Mouse (Mus musculus): ENCODE data around the gene Napa.

The Napa gene

GRCm38 (mm10) chr7:16094592-16094991 lies 3.7 kb upstream of the Napa start:
- DNase-seq (ENCODE audit: low spot score in 2 of 2), result no peak

DNA sequence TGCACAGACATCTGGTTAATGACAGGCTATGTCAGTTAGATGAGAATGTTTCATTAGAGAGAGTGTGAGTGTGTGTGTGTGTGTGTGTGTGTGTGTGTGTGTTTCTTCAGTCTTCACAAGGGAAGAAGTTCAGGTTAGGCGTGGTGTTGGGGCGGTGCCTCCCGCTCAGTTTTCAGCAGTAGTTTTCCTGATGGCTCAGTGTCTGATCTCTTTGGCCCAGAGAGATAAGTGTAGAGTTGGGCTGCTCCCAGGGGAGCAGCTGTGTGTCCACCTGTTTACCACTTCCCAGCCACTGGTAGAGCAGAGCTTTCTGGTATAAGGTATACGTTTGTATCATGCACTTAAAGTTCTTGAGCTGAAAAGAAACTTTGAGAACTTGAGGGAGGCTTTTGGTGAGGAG lies 1.6 kb downstream of the Napa start:
- DNase-seq (ENCODE audit: low spot score in 2 of 2), result no peak

DNA sequence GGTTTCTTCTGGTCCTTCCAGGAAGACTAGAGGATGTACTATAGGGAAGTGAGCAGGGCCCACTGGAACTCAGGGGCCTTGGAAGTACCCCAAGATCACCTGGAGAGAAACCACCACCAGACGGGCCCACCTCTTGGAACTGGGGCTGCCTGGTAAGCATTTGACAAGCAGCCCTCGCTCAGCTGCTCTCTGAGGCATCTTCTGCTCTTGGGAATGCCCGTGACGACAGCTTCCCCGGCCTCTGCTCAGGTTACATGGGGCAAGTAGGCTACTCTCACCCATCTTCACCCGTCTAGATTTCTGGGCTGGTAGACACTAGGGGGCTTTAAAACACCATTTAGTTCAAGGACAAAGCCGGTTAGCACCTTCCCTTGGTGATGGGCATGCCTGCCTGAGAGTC lies 2.8 kb downstream of the Napa start:
- no peak for DNase-seq (ENCODE audit: low spot score in 2 of 2)

GRCm38 (mm10) chr7:16101726-16102475 lies 3.6 kb downstream of the Napa start:
- DNase-seq (ENCODE audit: low spot score in 2 of 2), result no peak

- DNase-seq (ENCODE audit: low spot score in 2 of 2), result no peak
Measured at GRCm38 (mm10) chr7:16102686-16103226, 4.5 kb downstream of the Napa start.

- no peak for DNase-seq (ENCODE audit: low spot score in 2 of 2)
Measured at GRCm38 (mm10) chr7:16103760-16104159, 5.5 kb downstream of the Napa start.

DNA sequence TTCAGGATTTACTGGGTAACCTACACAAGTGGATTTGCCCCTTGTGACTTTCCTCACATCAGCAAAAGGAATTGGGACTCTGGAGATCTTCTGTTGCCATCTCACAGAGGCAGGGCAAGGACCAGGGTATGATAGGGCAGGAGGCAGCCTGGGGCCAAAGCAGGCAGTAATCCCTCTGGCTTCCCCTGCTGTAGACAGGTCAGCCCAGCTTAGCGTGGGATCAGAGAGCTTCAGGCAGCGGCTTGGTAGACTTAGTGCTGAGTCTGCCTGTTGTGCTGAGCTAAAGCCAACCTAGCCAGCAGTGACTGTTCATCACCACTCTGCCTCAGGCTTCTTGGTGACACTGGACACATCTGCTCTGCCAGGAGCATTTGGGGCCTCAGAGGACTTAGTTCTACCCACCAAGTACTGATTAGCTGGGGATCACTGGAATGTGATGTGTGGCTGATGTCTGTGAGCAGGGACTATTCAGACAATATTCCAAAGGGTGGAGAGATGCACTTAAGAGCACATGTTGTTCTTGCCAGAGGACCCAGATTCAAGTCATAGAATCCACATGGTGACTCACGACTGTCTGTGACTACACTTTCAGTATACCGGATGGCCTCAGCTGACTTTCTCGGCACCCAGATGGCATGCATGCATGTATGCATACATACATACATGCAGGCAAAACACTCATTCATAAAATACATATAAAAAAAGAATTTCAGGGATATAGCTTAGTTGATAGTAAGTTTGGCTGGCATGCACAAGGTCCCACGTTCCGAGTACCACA lies 6.5 kb downstream of the Napa start:
- no peak for DNase-seq (ENCODE audit: low spot score in 2 of 2)

DNA sequence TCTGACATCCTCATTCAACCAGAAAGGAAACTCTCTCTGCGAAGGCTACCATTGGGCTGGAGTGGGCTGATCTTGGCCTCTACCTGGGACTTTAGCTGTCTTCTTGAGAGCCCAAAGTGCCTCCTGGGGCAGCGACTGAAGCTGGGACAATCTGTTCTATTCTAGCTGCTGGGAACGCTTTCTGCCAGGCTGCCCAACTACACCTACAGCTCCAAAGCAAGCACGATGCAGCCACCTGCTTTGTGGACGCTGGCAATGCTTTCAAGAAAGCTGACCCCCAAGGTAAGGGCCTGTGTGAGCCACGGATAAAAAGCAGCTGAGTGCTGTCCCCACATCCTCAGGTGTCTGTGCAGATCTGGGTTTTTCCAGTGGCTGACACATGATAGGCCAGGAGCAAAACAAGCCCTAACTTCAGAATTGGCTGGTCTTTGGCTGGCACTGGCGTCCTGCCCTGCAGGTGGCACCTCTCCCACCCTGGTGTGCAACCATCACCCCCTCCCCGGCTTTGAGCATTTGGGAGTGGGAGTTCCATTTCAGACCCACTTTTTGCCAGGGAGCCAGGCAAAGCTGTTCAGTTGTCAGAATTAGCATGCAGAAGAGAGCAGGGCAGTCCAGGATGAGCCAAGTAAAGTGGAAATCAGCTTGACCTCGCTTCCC lies 10.8 kb downstream of the Napa start:
- no peak for DNase-seq (ENCODE audit: low spot score in 2 of 2)

- DNase-seq (ENCODE audit: low spot score in 2 of 2), result no peak
Measured at GRCm38 (mm10) chr7:16110158-16110557, 11.9 kb downstream of the Napa start.

DNA sequence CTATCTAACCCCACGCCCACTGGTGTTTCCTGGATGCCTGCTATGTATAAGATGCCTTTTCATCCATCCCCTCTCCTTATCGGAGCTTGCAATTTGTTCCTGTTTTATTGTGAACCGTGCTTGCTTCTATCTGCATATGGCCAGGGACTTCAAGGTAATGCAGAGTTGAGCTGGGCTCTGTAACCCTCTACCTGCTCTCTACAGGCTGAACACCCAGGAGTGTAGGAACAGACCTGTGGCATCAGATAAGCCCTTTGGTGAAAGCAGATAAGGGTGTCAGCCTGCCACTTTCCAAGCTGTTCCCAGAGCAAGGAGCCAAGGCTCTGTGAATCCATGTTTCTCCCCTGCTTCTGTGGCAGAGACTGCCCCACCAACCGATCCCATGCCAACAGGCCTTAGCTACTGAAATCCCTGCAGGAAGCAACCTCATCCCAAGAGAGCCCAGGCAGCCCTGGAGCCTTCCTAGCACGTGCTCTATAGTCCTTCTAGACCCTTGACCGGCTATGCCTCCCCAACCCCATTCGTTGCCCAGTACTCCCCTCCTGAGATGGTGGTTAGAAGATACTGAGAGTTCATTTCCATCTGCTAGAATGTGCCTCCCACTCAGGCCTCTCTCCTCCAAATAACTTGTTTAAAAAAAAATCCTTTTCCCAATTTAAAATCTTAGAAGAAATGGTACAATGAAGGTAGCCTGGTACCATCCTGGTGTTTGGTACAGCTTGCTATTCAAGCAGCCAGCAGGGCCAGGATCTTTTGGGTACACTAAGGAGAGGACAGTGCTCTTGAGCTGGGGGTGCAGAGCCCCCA lies 13.2 kb downstream of the Napa start:
- DNase-seq (ENCODE audit: low spot score in 2 of 2), result no peak

- no peak for DNase-seq (ENCODE audit: low spot score in 2 of 2)
Measured at GRCm38 (mm10) chr7:16116418-16116817, 18.2 kb downstream of the Napa start.

DNA sequence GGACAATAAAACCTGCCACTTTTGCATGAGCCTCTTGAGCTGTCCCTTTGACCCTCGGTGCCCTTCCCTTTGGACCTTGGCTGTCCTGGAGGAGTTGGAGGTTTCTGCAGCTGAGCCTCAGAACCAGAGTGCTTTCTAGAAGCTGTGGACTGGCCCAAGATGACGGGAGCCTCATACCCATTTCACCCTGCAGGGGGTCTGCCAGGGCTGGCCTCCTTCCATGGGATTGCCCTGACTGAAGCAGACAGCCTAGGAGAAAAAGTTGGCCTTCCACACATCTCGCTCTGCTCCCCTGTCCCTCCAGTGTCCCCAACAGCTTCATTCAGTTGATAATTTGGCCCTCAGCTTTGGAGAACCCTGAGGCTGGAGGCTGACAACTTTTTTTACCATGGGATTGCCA lies 18.8 kb downstream of the Napa start:
- no peak for DNase-seq (ENCODE audit: low spot score in 2 of 2)

GRCm38 (mm10) chr7:16119569-16120261 lies 21.5 kb downstream of the Napa start, which contains the start of gene Kptn:
Kptn (plus strand) TSS chr7:16119895.
- DNase-seq (ENCODE audit: low spot score in 2 of 2), result peak; percentile 81 to 94

GRCm38 (mm10) chr7:16120262-16120600 lies 22.0 kb downstream of the Napa start:
- no peak for DNase-seq (ENCODE audit: low spot score in 2 of 2)

DNA sequence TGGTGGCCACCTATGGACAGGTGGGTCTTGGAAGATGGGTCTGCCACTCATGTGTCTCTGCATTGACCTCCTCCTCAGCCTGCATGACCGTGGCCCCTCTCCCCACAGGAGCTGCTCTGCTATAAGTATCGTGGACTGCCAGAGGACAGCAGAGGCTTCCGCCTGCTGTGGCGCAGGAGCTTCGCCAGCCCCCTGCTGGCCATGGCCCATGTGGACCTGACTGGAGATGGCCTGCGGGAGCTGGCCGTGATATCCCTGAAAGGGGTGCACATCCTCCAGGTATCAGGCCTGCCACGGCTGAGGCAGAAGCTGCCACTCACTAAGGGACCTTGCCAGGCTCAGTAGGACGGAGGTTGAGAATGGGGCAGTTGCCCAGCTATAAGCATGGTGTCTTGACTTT lies 27.6 kb downstream of the Napa start:
- DNase-seq (ENCODE audit: low spot score in 2 of 2), result no peak

- DNase-seq (ENCODE audit: low spot score in 2 of 2), result no peak
Measured at GRCm38 (mm10) chr7:16128344-16128743, 30.1 kb downstream of the Napa start.

DNA sequence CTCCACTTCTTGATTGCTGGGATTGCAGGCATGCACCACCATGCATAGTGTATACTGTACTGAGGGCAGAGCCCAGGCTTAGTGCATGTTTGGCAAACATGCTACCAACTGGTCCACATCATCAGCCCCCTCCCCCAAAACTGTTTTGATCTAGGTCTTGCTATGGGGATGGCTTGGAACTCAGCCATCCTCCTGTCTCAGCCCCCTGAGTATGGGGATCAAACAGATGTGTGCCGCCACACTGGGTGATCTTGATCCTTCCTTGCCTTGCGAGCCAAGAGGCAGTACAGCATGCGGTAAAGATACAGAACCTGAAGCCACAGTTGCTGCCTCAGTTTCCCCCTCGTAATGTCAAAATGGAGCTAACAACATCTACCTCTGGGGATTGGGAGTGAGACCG lies 30.6 kb downstream of the Napa start:
- no peak for DNase-seq (ENCODE audit: low spot score in 2 of 2)

- peak in 1 of 2 experiments; percentile 27 for DNase-seq (ENCODE audit: low spot score in 2 of 2)
Measured at GRCm38 (mm10) chr7:16129421-16129845, 31.2 kb downstream of the Napa start, which contains the start of gene Slc8a2. Slc8a2 (plus strand) TSS chr7:16129826.

DNA sequence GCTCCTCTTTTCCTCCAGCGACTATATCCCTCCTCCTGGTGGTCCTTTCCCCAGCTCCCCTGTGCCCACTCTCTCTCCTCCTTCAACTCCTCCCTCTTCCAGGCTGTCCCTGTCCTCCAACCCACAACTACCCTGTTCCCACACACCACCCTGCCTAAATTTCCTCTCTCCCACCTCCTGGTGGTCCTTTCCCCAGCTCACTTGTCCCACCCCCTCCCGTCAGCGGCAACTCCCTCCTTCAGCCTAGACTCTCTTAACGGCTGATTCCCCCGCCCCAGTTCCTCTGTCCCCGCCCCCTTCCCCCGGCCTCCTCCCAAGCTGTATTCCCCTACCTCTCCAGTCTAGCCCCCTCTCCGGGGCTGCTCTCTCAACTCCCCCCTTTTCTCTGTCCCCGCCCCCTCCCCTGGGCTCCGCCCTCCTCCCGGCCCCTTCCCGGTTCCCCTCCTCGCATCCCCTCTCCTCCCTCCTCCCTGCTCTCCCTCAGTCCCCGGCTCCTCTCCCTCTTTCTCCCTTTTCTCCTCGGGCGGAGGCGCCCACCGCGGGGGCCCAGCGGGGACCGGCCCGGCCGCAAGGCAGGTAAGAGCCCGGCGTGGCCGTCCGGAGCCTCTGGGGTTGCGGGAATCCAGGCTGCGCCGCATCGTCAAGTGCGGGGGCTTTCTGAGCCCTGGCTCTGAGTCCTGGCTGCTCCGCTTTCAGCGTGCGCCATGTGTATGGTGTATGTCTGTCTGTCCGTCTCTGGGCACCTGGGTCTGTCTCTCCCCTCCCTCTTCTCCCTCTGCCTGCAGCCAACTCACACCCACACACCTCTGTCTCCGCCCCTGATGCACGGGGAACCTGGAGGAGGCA lies 31.8 kb downstream of the Napa start:
- no peak for DNase-seq (ENCODE audit: low spot score in 2 of 2)

Data from urinary bladder, adult 18-20 months (tissue).